Mouse (Mus musculus): ENCODE results near the gene Noa1. TPM values are rescaled to one million over a fixed set of nuclear protein-coding genes. Genes with fewer than 3 reads are reported as not detected.
A peak's percentile ranks its signal among the peaks of the same experiment; 100 is the strongest.

Gene Noa1
- polyA plus RNA-seq, 1 experiment, result 33.4 TPM

GRCm38 (mm10) chr5:77260141-77260540 lies 49.7 kb downstream of the Noa1 start:
- Histone ChIP-seq H3K4me3 (ENCODE audit: insufficient read depth, poor library complexity, severe bottlenecking) (no peak overlapping the region), H3K36me3 (ENCODE audit: control insufficient read depth, insufficient read depth) (no peaks in the 10 kb centered on the region), H3K79me3 (ENCODE audit: low read depth) (no peaks in the 10 kb centered on the region), H3K27me3 (ENCODE audit: control insufficient read depth, insufficient read depth, insufficient read length) (no peaks in the 10 kb centered on the region), H3ac (ENCODE audit: control insufficient read depth, insufficient read length, low read depth) (no peak overlapping the region), H3K79me2 (ENCODE audit: control insufficient read depth, insufficient read depth) (no peaks in the 10 kb centered on the region)
- TF ChIP-seq MYOD1 (IDR thresholded peaks at IDR 0.05; ENCODE audit: control insufficient read depth, insufficient read length, low read depth) (no peak), FOSL1 (IDR thresholded peaks at IDR 0.05; ENCODE audit: insufficient read depth, low read length, poor library complexity, severe bottlenecking) (no peak), CTCF (IDR thresholded peaks at IDR 0.05; ENCODE audit: control insufficient read depth, insufficient read depth, insufficient read length) (no peak), USF1 (IDR thresholded peaks at IDR 0.05; ENCODE audit: low read depth) (no peak), MYOG (IDR thresholded peaks at IDR 0.05; ENCODE audit: control insufficient read depth, extremely low read depth, insufficient read length) (no peak), CEBPB (IDR thresholded peaks at IDR 0.05; ENCODE audit: low read depth) (no peak), MAX (IDR thresholded peaks at IDR 0.05) (no peak)

GRCm38 (mm10) chr5:77259315-77259714 lies 50.6 kb downstream of the Noa1 start:
- Histone ChIP-seq H3K79me2 (ENCODE audit: control insufficient read depth, insufficient read depth) (no peaks in the 10 kb centered on the region), H3K27me3 (ENCODE audit: control insufficient read depth, insufficient read depth, insufficient read length) (no peaks in the 10 kb centered on the region), H3ac (ENCODE audit: control insufficient read depth, insufficient read length, low read depth) (no peak overlapping the region), H3K36me3 (ENCODE audit: control insufficient read depth, insufficient read depth) (no peaks in the 10 kb centered on the region), H3K79me3 (ENCODE audit: low read depth) (no peaks in the 10 kb centered on the region), H3K4me3 (ENCODE audit: insufficient read depth, poor library complexity, severe bottlenecking) (no peak overlapping the region)
- TF ChIP-seq MYOD1 (IDR thresholded peaks at IDR 0.05; ENCODE audit: control insufficient read depth, insufficient read length, low read depth) (no peak), CTCF (IDR thresholded peaks at IDR 0.05; ENCODE audit: control insufficient read depth, insufficient read depth, insufficient read length) (no peak), MAX (IDR thresholded peaks at IDR 0.05) (no peak), FOSL1 (IDR thresholded peaks at IDR 0.05; ENCODE audit: insufficient read depth, low read length, poor library complexity, severe bottlenecking) (no peak), CEBPB (IDR thresholded peaks at IDR 0.05; ENCODE audit: low read depth) (no peak), USF1 (IDR thresholded peaks at IDR 0.05; ENCODE audit: low read depth) (no peak), MYOG (IDR thresholded peaks at IDR 0.05; ENCODE audit: control insufficient read depth, extremely low read depth, insufficient read length) (no peak)

- no peak for TF ChIP-seq MYOG (IDR thresholded peaks at IDR 0.05; ENCODE audit: control insufficient read depth, extremely low read depth, insufficient read length)
- TF ChIP-seq FOSL1 (IDR thresholded peaks at IDR 0.05; ENCODE audit: insufficient read depth, low read length, poor library complexity, severe bottlenecking), result no peak
- no peak for TF ChIP-seq CEBPB (IDR thresholded peaks at IDR 0.05; ENCODE audit: low read depth)
- no peak for TF ChIP-seq MYOD1 (IDR thresholded peaks at IDR 0.05; ENCODE audit: control insufficient read depth, insufficient read length, low read depth)
- no peak for TF ChIP-seq CTCF (IDR thresholded peaks at IDR 0.05; ENCODE audit: control insufficient read depth, insufficient read depth, insufficient read length)
- TF ChIP-seq USF1 (IDR thresholded peaks at IDR 0.05; ENCODE audit: low read depth), result no peak
- TF ChIP-seq MAX (IDR thresholded peaks at IDR 0.05), result no peak
- H3ac ChIP-seq (ENCODE audit: control insufficient read depth, insufficient read length, low read depth), result no peak overlapping the region
- H3K79me3 ChIP-seq (ENCODE audit: low read depth), result no peaks in the 10 kb centered on the region
- no peak overlapping the region for H3K4me3 ChIP-seq (ENCODE audit: insufficient read depth, poor library complexity, severe bottlenecking)
- H3K36me3 ChIP-seq (ENCODE audit: control insufficient read depth, insufficient read depth), result no peaks in the 10 kb centered on the region
- H3K27me3 ChIP-seq (ENCODE audit: control insufficient read depth, insufficient read depth, insufficient read length), result no peaks in the 10 kb centered on the region
- H3K79me2 ChIP-seq (ENCODE audit: control insufficient read depth, insufficient read depth), result no peaks in the 10 kb centered on the region
Measured at GRCm38 (mm10) chr5:77257603-77258002, 52.3 kb downstream of the Noa1 start.

- Histone ChIP-seq H3K79me3 (ENCODE audit: low read depth) (no peaks in the 10 kb centered on the region), H3K36me3 (ENCODE audit: control insufficient read depth, insufficient read depth) (no peaks in the 10 kb centered on the region), H3K27me3 (ENCODE audit: control insufficient read depth, insufficient read depth, insufficient read length) (no peaks in the 10 kb centered on the region), H3ac (ENCODE audit: control insufficient read depth, insufficient read length, low read depth) (no peak overlapping the region), H3K4me3 (ENCODE audit: insufficient read depth, poor library complexity, severe bottlenecking) (no peak overlapping the region), H3K79me2 (ENCODE audit: control insufficient read depth, insufficient read depth) (no peaks in the 10 kb centered on the region)
- TF ChIP-seq CEBPB (IDR thresholded peaks at IDR 0.05; ENCODE audit: low read depth) (no peak), CTCF (IDR thresholded peaks at IDR 0.05; ENCODE audit: control insufficient read depth, insufficient read depth, insufficient read length) (no peak), FOSL1 (IDR thresholded peaks at IDR 0.05; ENCODE audit: insufficient read depth, low read length, poor library complexity, severe bottlenecking) (no peak), MYOG (IDR thresholded peaks at IDR 0.05; ENCODE audit: control insufficient read depth, extremely low read depth, insufficient read length) (no peak), MYOD1 (IDR thresholded peaks at IDR 0.05; ENCODE audit: control insufficient read depth, insufficient read length, low read depth) (no peak), USF1 (IDR thresholded peaks at IDR 0.05; ENCODE audit: low read depth) (no peak)
Measured at GRCm38 (mm10) chr5:77254402-77254801, 55.5 kb downstream of the Noa1 start.

- TF ChIP-seq MYOD1 (IDR thresholded peaks at IDR 0.05; ENCODE audit: control insufficient read depth, insufficient read length, low read depth) (no peak), USF1 (IDR thresholded peaks at IDR 0.05; ENCODE audit: low read depth) (no peak), MAX (IDR thresholded peaks at IDR 0.05) (no peak)
- Histone ChIP-seq H3K4me3 (ENCODE audit: insufficient read depth, poor library complexity, severe bottlenecking) (no peak overlapping the region), H3K27me3 (ENCODE audit: control insufficient read depth, insufficient read depth, insufficient read length) (no peaks in the 10 kb centered on the region), H3K36me3 (ENCODE audit: control insufficient read depth, insufficient read depth) (no peaks in the 10 kb centered on the region), H3K79me3 (ENCODE audit: low read depth) (no peaks in the 10 kb centered on the region), H3K79me2 (ENCODE audit: control insufficient read depth, insufficient read depth) (no peaks in the 10 kb centered on the region), H3ac (ENCODE audit: control insufficient read depth, insufficient read length, low read depth) (no peak overlapping the region)
Measured at GRCm38 (mm10) chr5:77253154-77253553, 56.7 kb downstream of the Noa1 start.

- H3K79me2 ChIP-seq (ENCODE audit: control insufficient read depth, insufficient read depth), result no peaks in the 10 kb centered on the region
- TF ChIP-seq FOSL1 (IDR thresholded peaks at IDR 0.05; ENCODE audit: insufficient read depth, low read length, poor library complexity, severe bottlenecking) (peak; percentile 1), CTCF (IDR thresholded peaks at IDR 0.05; ENCODE audit: control insufficient read depth, insufficient read depth, insufficient read length) (no peak), CEBPB (IDR thresholded peaks at IDR 0.05; ENCODE audit: low read depth) (peak; percentile 83), MAX (IDR thresholded peaks at IDR 0.05) (no peak), MYOG (IDR thresholded peaks at IDR 0.05; ENCODE audit: control insufficient read depth, extremely low read depth, insufficient read length) (no peak), USF1 (IDR thresholded peaks at IDR 0.05; ENCODE audit: low read depth) (no peak), MYOD1 (IDR thresholded peaks at IDR 0.05; ENCODE audit: control insufficient read depth, insufficient read length, low read depth) (peak; percentile 56)
- no peaks in the 10 kb centered on the region for H3K27me3 ChIP-seq (ENCODE audit: control insufficient read depth, insufficient read depth, insufficient read length)
- no peaks in the 10 kb centered on the region for H3K79me3 ChIP-seq (ENCODE audit: low read depth)
- H3ac ChIP-seq (ENCODE audit: control insufficient read depth, insufficient read length, low read depth), result no peak overlapping the region
- H3K36me3 ChIP-seq (ENCODE audit: control insufficient read depth, insufficient read depth), result no peaks in the 10 kb centered on the region
- H3K4me3 ChIP-seq (ENCODE audit: insufficient read depth, poor library complexity, severe bottlenecking), result no peak overlapping the region
Measured at GRCm38 (mm10) chr5:77252115-77252827, 57.6 kb downstream of the Noa1 start.

All from C2C12 (cell line).